Mouse (Mus musculus): ENCODE measurements around the gene Ptpn22. TPM values are rescaled to one million over a fixed set of nuclear protein-coding genes. Genes with fewer than 3 reads are reported as not detected.
"Not testable (repeated sequence)": the region's sequence is repeated elsewhere in the genome, so short reads cannot be mapped to it uniquely, and the experiment has no call there.

Ptpn22 gene
- polyA plus RNA-seq, 1 experiment from 2014 or later, result 0.68 TPM

DNA sequence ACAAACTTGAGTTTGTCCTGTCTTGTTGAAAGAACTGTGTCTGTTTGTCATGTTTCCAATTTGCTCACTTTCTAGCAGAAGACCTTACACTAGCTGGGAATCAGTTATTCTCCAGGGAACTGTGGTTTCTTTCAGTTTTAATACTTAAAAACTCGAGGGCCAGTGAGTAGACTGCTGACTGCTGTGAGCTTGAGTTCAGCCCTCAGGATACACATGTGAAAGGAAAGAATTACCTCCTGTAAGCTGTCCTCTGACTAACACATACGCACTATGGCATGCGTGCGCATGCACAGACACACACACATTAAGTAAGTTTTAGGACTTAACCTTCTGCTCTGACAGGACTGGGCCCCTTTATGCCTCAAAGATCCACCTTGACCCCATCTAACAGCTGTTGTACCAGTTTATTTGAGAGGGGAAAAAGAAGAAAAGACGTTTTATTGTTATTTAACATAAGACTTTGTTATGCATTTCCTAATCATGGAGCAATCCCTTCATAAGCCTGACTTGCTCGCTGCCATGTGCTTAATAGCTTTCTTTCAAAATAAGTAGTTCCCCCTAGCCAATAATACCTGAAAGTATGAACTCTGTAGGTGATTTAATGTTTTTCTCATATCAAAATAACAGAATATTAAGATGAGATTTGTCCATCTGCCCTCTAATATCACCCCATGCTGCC, 24.2 kb upstream of the Ptpn22 start:
- 80% methylated on average over 6 of the region's 6 CpGs for WGBS
- H3K4me3 ChIP-seq (ENCODE audit: low read depth, low read length), result no peak overlapping the region
- no peak for DNase-seq (ENCODE audit: low spot score)

GRCm38 (mm10) chr3:103835951-103836310, 23.7 kb upstream of the Ptpn22 start:
- Histone ChIP-seq H3K4me1 (replicated peaks; ENCODE audit: control insufficient read depth, insufficient read depth, low read length) (no peaks in the 10 kb centered on the region), H3K9ac (ENCODE audit: low read length) (no peak overlapping the region), H3K36me3 (ENCODE audit: control insufficient read depth, insufficient read depth, low read length) (no peaks in the 10 kb centered on the region), H3K4me3 (ENCODE audit: low read depth, low read length) (no peak overlapping the region), H3K27ac (ENCODE audit: low read depth, low read length) (no peak overlapping the region), H3K9me3 (ENCODE audit: control insufficient read depth, low read length) (no peaks in the 10 kb centered on the region), H3K27me3 (ENCODE audit: control insufficient read depth, insufficient read depth, low read length) (no peaks in the 10 kb centered on the region), H3K4me2 (ENCODE audit: low read depth, low read length, severe bottlenecking) (no peak overlapping the region)
- no peak for ATAC-seq (replicated peaks; ENCODE audit: low FRiP score)
- no peak for DNase-seq (ENCODE audit: low spot score)
- WGBS, result 85% methylated on average over 10 of the region's 10 CpGs

More for the DNA sequence above, 24.2 kb upstream of the Ptpn22 start:
- no peak overlapping the region for H3K27ac ChIP-seq (ENCODE audit: low read depth, low read length)
- no peak for ATAC-seq (replicated peaks; ENCODE audit: low FRiP score)
- no peak overlapping the region for H3K9ac ChIP-seq (ENCODE audit: low read length)
- no peak overlapping the region for H3K4me2 ChIP-seq (ENCODE audit: low read depth, low read length, severe bottlenecking)
- H3K9me3 ChIP-seq (ENCODE audit: control insufficient read depth, low read length), result no peaks in the 10 kb centered on the region
- H3K27me3 ChIP-seq (ENCODE audit: control insufficient read depth, insufficient read depth, low read length), result no peaks in the 10 kb centered on the region
- H3K4me1 ChIP-seq (replicated peaks; ENCODE audit: control insufficient read depth, insufficient read depth, low read length), result no peaks in the 10 kb centered on the region
- H3K36me3 ChIP-seq (ENCODE audit: control insufficient read depth, insufficient read depth, low read length), result no peaks in the 10 kb centered on the region

- Histone ChIP-seq H3K27me3 (ENCODE audit: control insufficient read depth, insufficient read depth, low read length) (no peaks in the 10 kb centered on the region), H3K27ac (ENCODE audit: low read depth, low read length) (no peak overlapping the region), H3K4me3 (ENCODE audit: low read depth, low read length) (no peak overlapping the region), H3K4me1 (replicated peaks; ENCODE audit: control insufficient read depth, insufficient read depth, low read length) (no peaks in the 10 kb centered on the region), H3K9me3 (ENCODE audit: control insufficient read depth, low read length) (no peaks in the 10 kb centered on the region), H3K36me3 (ENCODE audit: control insufficient read depth, insufficient read depth, low read length) (no peaks in the 10 kb centered on the region), H3K9ac (ENCODE audit: low read length) (no peak overlapping the region), H3K4me2 (ENCODE audit: low read depth, low read length, severe bottlenecking) (no peak overlapping the region)
- 98% methylated on average over 5 of the region's 5 CpGs for WGBS
- no peak for ATAC-seq (replicated peaks; ENCODE audit: low FRiP score)
- no peak for DNase-seq (ENCODE audit: low spot score)
Observed at GRCm38 (mm10) chr3:103836453-103836852, 23.1 kb upstream of the Ptpn22 start.

GRCm38 (mm10) chr3:103839711-103840110, 19.9 kb upstream of the Ptpn22 start:
- Histone ChIP-seq H3K27ac (ENCODE audit: low read depth, low read length) (no peak overlapping the region), H3K36me3 (ENCODE audit: control insufficient read depth, insufficient read depth, low read length) (no peaks in the 10 kb centered on the region), H3K4me1 (replicated peaks; ENCODE audit: control insufficient read depth, insufficient read depth, low read length) (no peaks in the 10 kb centered on the region), H3K4me3 (ENCODE audit: low read depth, low read length) (no peak overlapping the region), H3K9me3 (ENCODE audit: control insufficient read depth, low read length) (no peaks in the 10 kb centered on the region), H3K9ac (ENCODE audit: low read length) (no peak overlapping the region), H3K27me3 (ENCODE audit: control insufficient read depth, insufficient read depth, low read length) (no peaks in the 10 kb centered on the region), H3K4me2 (ENCODE audit: low read depth, low read length, severe bottlenecking) (no peak overlapping the region)
- no peak for ATAC-seq (replicated peaks; ENCODE audit: low FRiP score)
- WGBS, result 88% methylated on average over 6 of the region's 6 CpGs
- DNase-seq (ENCODE audit: low spot score), result no peak

- H3K9me3 ChIP-seq (ENCODE audit: control insufficient read depth, low read length); H3K36me3 ChIP-seq (ENCODE audit: control insufficient read depth, insufficient read depth, low read length); H3K4me2 ChIP-seq (ENCODE audit: low read depth, low read length, severe bottlenecking); H3K27ac ChIP-seq (ENCODE audit: low read depth, low read length); H3K27me3 ChIP-seq (ENCODE audit: control insufficient read depth, insufficient read depth, low read length); H3K4me1 ChIP-seq (replicated peaks; ENCODE audit: control insufficient read depth, insufficient read depth, low read length); H3K9ac ChIP-seq (ENCODE audit: low read length); H3K4me3 ChIP-seq (ENCODE audit: low read depth, low read length); ATAC-seq (replicated peaks; ENCODE audit: low FRiP score); DNase-seq (ENCODE audit: low spot score): not testable (repeated sequence)
- WGBS, result 79% methylated on average over 3 of the region's 3 CpGs
Observed at GRCm38 (mm10) chr3:103840195-103840594, 19.4 kb upstream of the Ptpn22 start.

DNA sequence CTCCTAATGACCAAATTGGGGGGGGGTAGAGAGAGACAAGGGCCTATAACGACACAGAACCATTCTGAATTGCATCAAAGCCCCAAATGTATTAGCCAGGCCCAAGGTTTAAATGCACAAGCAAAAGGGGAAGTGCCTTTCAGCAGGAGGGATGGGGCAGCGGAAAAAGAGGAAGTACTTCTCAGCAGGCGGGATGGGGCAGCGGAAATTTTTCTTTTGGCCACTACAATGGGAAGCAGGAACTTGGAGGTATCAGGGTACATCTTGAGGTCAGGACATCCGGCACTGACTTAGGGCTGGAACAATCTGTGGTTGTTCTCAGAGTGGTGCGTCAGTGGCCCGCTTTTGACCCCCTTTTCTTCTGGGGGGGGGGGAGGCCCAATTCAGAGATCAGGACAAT, 18.6 kb upstream of the Ptpn22 start:
- DNase-seq (ENCODE audit: low spot score); H3K9me3 ChIP-seq (ENCODE audit: control insufficient read depth, low read length); H3K4me1 ChIP-seq (replicated peaks; ENCODE audit: control insufficient read depth, insufficient read depth, low read length); H3K27me3 ChIP-seq (ENCODE audit: control insufficient read depth, insufficient read depth, low read length); H3K27ac ChIP-seq (ENCODE audit: low read depth, low read length); ATAC-seq (replicated peaks; ENCODE audit: low FRiP score); H3K9ac ChIP-seq (ENCODE audit: low read length); H3K36me3 ChIP-seq (ENCODE audit: control insufficient read depth, insufficient read depth, low read length); H3K4me3 ChIP-seq (ENCODE audit: low read depth, low read length); H3K4me2 ChIP-seq (ENCODE audit: low read depth, low read length, severe bottlenecking): not testable (repeated sequence)
- 95% methylated on average over 7 of the region's 7 CpGs for WGBS

- Histone ChIP-seq H3K27ac (ENCODE audit: low read depth, low read length) (no peak overlapping the region), H3K27me3 (ENCODE audit: control insufficient read depth, insufficient read depth, low read length) (no peaks in the 10 kb centered on the region), H3K9me3 (ENCODE audit: control insufficient read depth, low read length) (no peaks in the 10 kb centered on the region), H3K4me1 (replicated peaks; ENCODE audit: control insufficient read depth, insufficient read depth, low read length) (no peaks in the 10 kb centered on the region), H3K4me2 (ENCODE audit: low read depth, low read length, severe bottlenecking) (no peak overlapping the region), H3K9ac (ENCODE audit: low read length) (no peak overlapping the region), H3K36me3 (ENCODE audit: control insufficient read depth, insufficient read depth, low read length) (no peaks in the 10 kb centered on the region), H3K4me3 (ENCODE audit: low read depth, low read length) (no peak overlapping the region)
- no peak for DNase-seq (ENCODE audit: low spot score)
- 87% methylated on average over 9 of the region's 9 CpGs for WGBS
- ATAC-seq (replicated peaks; ENCODE audit: low FRiP score), result no peak
Observed at GRCm38 (mm10) chr3:103850644-103851363, 8.8 kb upstream of the Ptpn22 start.

DNA sequence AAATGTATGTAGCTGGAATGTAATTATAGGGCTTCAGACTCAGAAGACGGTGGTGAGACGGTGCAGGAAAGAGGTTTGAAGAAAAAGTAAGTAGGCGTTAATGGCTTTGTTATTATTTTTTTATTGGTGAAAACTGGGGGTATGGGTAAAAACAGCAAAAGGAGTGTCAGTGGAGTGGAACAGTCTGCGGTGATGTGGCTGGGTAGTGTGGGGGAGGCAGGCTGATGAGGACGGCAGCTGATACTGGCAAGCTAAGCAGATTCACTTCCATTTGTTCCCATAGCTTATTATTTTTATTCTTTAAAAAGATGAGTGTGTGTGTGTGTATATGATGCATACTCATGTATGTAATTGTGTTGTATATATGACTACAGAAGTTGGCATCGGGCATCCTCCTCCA, 8.1 kb upstream of the Ptpn22 start:
- H3K27ac ChIP-seq (ENCODE audit: low read depth, low read length), result no peak overlapping the region
- no peaks in the 10 kb centered on the region for H3K9me3 ChIP-seq (ENCODE audit: control insufficient read depth, low read length)
- ATAC-seq (replicated peaks; ENCODE audit: low FRiP score) (no peak), DNase-seq (ENCODE audit: low spot score) (no peak)
- 93% methylated on average over 6 of the region's 6 CpGs for WGBS
- H3K9ac ChIP-seq (ENCODE audit: low read length), result no peak overlapping the region
- H3K36me3 ChIP-seq (ENCODE audit: control insufficient read depth, insufficient read depth, low read length), result no peaks in the 10 kb centered on the region
- no peaks in the 10 kb centered on the region for H3K4me1 ChIP-seq (replicated peaks; ENCODE audit: control insufficient read depth, insufficient read depth, low read length)
- H3K27me3 ChIP-seq (ENCODE audit: control insufficient read depth, insufficient read depth, low read length), result no peaks in the 10 kb centered on the region
- H3K4me2 ChIP-seq (ENCODE audit: low read depth, low read length, severe bottlenecking), result no peak overlapping the region
- H3K4me3 ChIP-seq (ENCODE audit: low read depth, low read length), result no peak overlapping the region

- Histone ChIP-seq H3K36me3 (ENCODE audit: control insufficient read depth, insufficient read depth, low read length) (no peaks in the 10 kb centered on the region), H3K27me3 (ENCODE audit: control insufficient read depth, insufficient read depth, low read length) (no peaks in the 10 kb centered on the region), H3K9me3 (ENCODE audit: control insufficient read depth, low read length) (no peaks in the 10 kb centered on the region), H3K4me2 (ENCODE audit: low read depth, low read length, severe bottlenecking) (no peak overlapping the region), H3K9ac (ENCODE audit: low read length) (no peak overlapping the region), H3K4me3 (ENCODE audit: low read depth, low read length) (no peak overlapping the region), H3K4me1 (replicated peaks; ENCODE audit: control insufficient read depth, insufficient read depth, low read length) (no peaks in the 10 kb centered on the region), H3K27ac (ENCODE audit: low read depth, low read length) (no peak overlapping the region)
- ATAC-seq (replicated peaks; ENCODE audit: low FRiP score) (no peak), DNase-seq (ENCODE audit: low spot score) (no peak)
- WGBS, result 91% methylated on average over 8 of the region's 8 CpGs
Observed at GRCm38 (mm10) chr3:103851882-103852281, 7.7 kb upstream of the Ptpn22 start.

Data from forebrain, embryonic 11.5 days (tissue).